Mouse (Mus musculus) gastrocnemius, postnatal 10 days (tissue): ENCODE measurements around the gene Vax2. TPM values are rescaled to one million over a fixed set of nuclear protein-coding genes. Genes with fewer than 3 reads are reported as not detected.

ENCODE experiments used
- DNase-seq: peaks from one replicate; pipeline ENCODE4 v3.0.0; 2021; ENCODE audit warnings: mixed read lengths
- total RNA-seq, 2 experiments: library from RNA; stranded (reverse); gene quantifications; 2 replicates each; pipeline ENCODE4 v1.2.3; 2021

Gene Vax2
- total RNA-seq, 2 experiments from 2014 or later = not detected

- no peak for DNase-seq
Observed at GRCm38 (mm10) chr6:83711725-83712475, 836 bp downstream of the Vax2 start.

GRCm38 (mm10) chr6:83713271-83714136, 2.4 kb downstream of the Vax2 start:
- DNase-seq = no peak

GRCm38 (mm10) chr6:83714221-83715123, 3.4 kb downstream of the Vax2 start:
- DNase-seq = peak; percentile 30

GRCm38 (mm10) chr6:83715461-83716196, 4.6 kb downstream of the Vax2 start:
- no peak for DNase-seq

GRCm38 (mm10) chr6:83717026-83717425, 6.0 kb downstream of the Vax2 start:
- no peak for DNase-seq

- DNase-seq = no peak
Observed at GRCm38 (mm10) chr6:83722526-83722925, 11.5 kb downstream of the Vax2 start.

- no peak for DNase-seq
Observed at GRCm38 (mm10) chr6:83727178-83727577, 16.1 kb downstream of the Vax2 start.

- no peak for DNase-seq
Observed at GRCm38 (mm10) chr6:83728488-83728887, 17.4 kb downstream of the Vax2 start.

- no peak for DNase-seq
Observed at GRCm38 (mm10) chr6:83729350-83729970, 18.4 kb downstream of the Vax2 start.

- DNase-seq = peak; percentile 84
Observed at GRCm38 (mm10) chr6:83731128-83731527, 20.1 kb downstream of the Vax2 start.

- no peak for DNase-seq
Observed at GRCm38 (mm10) chr6:83737311-83737710, 26.2 kb downstream of the Vax2 start.

- no peak for DNase-seq
Observed at GRCm38 (mm10) chr6:83738596-83738995, 27.5 kb downstream of the Vax2 start.

GRCm38 (mm10) chr6:83742761-83743160, 31.7 kb downstream of the Vax2 start, which contains the start of gene Atp6v1b1:
Atp6v1b1 (plus strand) TSS chr6:83742990.
- no peak for DNase-seq

GRCm38 (mm10) chr6:83743212-83743611, 32.1 kb downstream of the Vax2 start:
- no peak for DNase-seq

- DNase-seq = no peak
Observed at GRCm38 (mm10) chr6:83744126-83744525, 33.1 kb downstream of the Vax2 start.

GRCm38 (mm10) chr6:83744557-83744956, 33.5 kb downstream of the Vax2 start:
- no peak for DNase-seq

GRCm38 (mm10) chr6:83745466-83745865, 34.4 kb downstream of the Vax2 start:
- no peak for DNase-seq

GRCm38 (mm10) chr6:83749286-83749685, 38.2 kb downstream of the Vax2 start:
- DNase-seq = no peak

- peak; percentile 71 for DNase-seq
Observed at GRCm38 (mm10) chr6:83750171-83750684, 39.2 kb downstream of the Vax2 start.

- no peak for DNase-seq
Observed at GRCm38 (mm10) chr6:83756051-83756450, 45.0 kb downstream of the Vax2 start.

- no peak for DNase-seq
Observed at GRCm38 (mm10) chr6:83762344-83762743, 51.3 kb downstream of the Vax2 start, which contains the start of gene Ankrd53. Ankrd53 (plus strand) TSS chr6:83762644.
